Mouse (Mus musculus) spleen, adult 2 months (tissue): ENCODE data around the gene Prkce.

ENCODE experiments used
- CTCF ChIP-seq: fragments of 200-500 bp; IDR thresholded peaks from 2 replicates; pipeline ENCODE4 v1.5.1; 2011; ENCODE audit warnings: mild to moderate bottlenecking, inconsistent platforms; ENCODE audit not compliant: insufficient read depth, insufficient read length, insufficient replicate concordance; ENCODE audit errors: extremely low read depth
- POLR2A ChIP-seq: fragments of 200-500 bp; IDR thresholded peaks from 2 replicates; pipeline ENCODE4 v1.6.1; 2011; ENCODE audit warnings: low read depth, low read length, inconsistent platforms

DNA sequence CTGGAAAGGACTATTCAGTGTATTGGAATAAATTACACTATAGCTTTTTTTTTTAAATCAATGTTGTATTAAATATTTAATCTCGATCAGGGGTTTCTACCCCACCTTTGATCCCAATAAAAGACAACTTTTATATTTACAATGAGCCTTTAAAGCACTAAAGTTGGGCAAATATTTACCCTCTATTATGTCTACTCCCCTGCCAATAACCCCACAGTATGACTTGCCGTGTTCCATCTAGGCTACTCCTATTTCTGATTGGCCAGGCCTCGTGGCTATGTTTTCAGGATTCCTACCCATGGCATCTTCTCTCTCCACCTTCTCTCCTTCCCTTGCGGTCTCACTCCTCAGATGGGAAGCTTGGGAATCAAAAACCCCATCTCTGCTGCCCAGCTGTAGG is 108.8 kb downstream of the Prkce start:
- TF ChIP-seq POLR2A (no peak), CTCF (no peak)
